Mouse (Mus musculus): Measurements from ENCODE around the gene Trim66.

The Trim66 gene

GRCm38 (mm10) chr7:109454856-109455255 lies 53.1 kb downstream of the Trim66 start:
- DNase-seq (ENCODE audit: low spot score in 2 of 2): no peak

GRCm38 (mm10) chr7:109448060-109448459 lies 59.9 kb downstream of the Trim66 start:
- no peak for DNase-seq (ENCODE audit: low spot score in 2 of 2)

- peak; percentile 28 to 54 for DNase-seq (ENCODE audit: low spot score in 2 of 2)
Observed at GRCm38 (mm10) chr7:109445012-109445411, 62.9 kb downstream of the Trim66 start.

GRCm38 (mm10) chr7:109442739-109443138 lies 65.2 kb downstream of the Trim66 start:
- DNase-seq (ENCODE audit: low spot score in 2 of 2): no peak

GRCm38 (mm10) chr7:109440697-109441269 lies 67.2 kb downstream of the Trim66 start:
- DNase-seq (ENCODE audit: low spot score in 2 of 2): no peak

GRCm38 (mm10) chr7:109438781-109439591 lies 68.9 kb downstream of the Trim66 start, which contains the start of gene Stk33:
Stk33 (minus strand) TSS chr7:109439081.
- peak in 1 of 2 experiments; percentile 22 for DNase-seq (ENCODE audit: low spot score in 2 of 2)

- DNase-seq (ENCODE audit: low spot score in 2 of 2): no peak
Observed at GRCm38 (mm10) chr7:109424422-109425159, 83.3 kb downstream of the Trim66 start.

- no peak for DNase-seq (ENCODE audit: low spot score in 2 of 2)
Observed at GRCm38 (mm10) chr7:109422803-109423202, 85.1 kb downstream of the Trim66 start.

- no peak for DNase-seq (ENCODE audit: low spot score in 2 of 2)
Observed at GRCm38 (mm10) chr7:109405491-109405890, 102.4 kb downstream of the Trim66 start.

GRCm38 (mm10) chr7:109399299-109399698 lies 108.6 kb downstream of the Trim66 start:
- DNase-seq (ENCODE audit: low spot score in 2 of 2): no peak
